Mouse (Mus musculus) lung, postnatal 0 days (tissue): ENCODE results near the gene Gm7075.

Experiments
- CTCF ChIP-seq: IDR thresholded peaks from 2 replicates; pipeline ENCODE4 v1.5.1; 2016; ENCODE audit warnings: antibody characterized with exemption, mild to moderate bottlenecking
- EP300 ChIP-seq: IDR thresholded peaks from 2 replicates; pipeline ENCODE4 v1.6.1; 2016; ENCODE audit warnings: antibody characterized with exemption, mild to moderate bottlenecking, control low read depth

- no peak for TF ChIP-seq CTCF
- TF ChIP-seq EP300 = no peak
These were observed 1.1 kb upstream of the Gm7075 start for GRCm38 (mm10) chr10:63422736-63422992.
